Mouse (Mus musculus) spleen, postnatal 10 days (tissue): ENCODE data around the gene Tubb5.

Experiments
- DNase-seq, 2 experiments: peaks; one replicate each; pipeline ENCODE4 v3.0.0; 2021 to 2022; ENCODE audit warnings: low spot score in 2 of 2

Gene Tubb5

DNA sequence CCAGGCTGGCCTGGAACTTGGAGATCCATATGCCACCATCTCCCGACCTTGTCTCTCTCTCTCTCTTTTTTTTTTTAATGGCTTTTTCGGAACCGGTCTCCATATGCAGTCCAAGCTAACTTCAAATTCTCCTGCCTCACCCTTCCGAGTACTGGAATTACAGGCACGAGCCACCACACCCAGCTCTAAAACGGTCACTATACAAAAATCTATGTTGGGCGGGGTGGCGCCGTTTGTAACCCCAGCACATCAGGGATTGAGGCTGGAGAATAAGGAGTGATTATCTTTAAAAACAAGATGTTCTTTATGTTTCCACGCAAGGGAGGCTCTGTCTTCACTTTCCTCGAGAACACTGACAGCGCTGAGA, 22.7 kb upstream of the Tubb5 start:
- DNase-seq, result no peak

DNA sequence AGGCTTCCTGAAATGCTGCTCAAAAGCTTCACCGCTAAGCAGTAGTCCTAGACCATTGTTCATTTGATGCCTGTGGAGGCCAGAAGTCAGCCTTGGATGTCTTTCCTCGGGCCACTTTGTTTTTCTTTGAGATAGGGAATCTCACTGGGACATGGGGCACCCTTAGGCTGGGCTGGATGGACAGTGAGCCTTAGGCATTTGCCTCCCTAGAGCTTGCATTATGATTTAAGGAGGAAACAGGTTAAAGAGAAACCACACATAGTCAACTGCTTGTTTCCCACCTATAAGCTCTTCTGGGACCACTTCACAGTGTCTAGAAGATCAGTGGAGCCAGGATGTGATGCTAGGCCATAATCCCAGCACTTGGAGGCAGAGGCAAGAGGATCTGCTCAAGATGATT, 21.7 kb upstream of the Tubb5 start:
- DNase-seq, result no peak

DNA sequence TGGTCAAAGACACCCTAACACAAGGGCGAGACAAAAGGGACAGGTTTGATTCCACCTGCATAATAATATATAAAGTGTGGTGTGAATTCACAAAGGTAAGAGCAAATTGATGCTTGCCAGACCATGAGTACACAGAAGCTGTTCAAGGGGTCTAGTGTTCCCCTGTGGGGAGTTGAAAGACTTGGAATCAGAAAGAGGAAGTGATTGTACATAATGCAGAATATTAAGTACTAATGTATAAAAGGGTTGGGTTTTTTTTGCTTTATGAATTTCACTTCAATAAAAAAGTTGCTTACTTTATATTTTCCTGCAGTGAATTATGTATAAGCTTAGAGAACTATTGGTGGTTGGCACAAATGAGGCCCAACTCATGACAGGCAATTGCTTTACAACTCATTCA, 21.3 kb upstream of the Tubb5 start:
- DNase-seq, result no peak

DNA sequence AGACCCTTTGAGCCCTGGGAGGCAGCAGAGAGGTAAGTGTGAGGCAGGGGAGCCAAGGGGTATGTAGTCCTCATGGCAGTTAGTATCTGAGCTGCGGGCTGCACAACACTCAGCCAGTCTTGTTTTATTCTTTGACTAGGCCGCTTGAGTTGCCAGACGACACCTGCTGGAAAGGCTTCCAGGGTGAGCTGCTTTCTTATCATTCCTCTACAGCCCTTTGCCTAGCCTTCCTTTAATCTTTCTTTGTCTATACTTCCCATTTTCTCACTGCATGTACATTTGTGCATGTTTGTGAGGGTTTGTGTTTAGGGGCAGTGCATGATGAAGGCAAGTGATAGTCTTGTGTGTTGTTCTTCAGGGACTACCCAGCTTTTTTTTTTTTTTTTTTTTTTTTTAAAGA, 12.9 kb upstream of the Tubb5 start:
- DNase-seq, result no peak

DNA sequence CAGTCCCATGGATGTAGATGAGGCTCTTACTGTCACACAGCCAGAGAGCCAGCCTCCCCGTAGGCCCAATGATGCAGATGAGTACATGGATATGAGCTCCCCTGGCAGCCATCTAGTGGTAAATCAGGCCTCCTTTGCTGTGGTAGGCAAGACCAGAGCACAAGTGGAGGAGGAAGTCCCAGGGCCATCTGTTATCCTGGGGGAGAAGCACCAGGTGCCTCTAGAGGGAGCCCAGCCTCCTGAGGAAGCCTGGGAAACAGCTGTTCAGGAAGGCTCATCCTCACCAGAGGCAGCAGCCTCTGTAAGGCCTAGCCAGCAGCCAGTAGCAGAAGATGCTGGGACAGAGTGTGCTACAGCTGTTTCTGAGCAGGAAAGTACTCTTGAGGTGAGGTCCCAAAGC, 10.0 kb upstream of the Tubb5 start:
- DNase-seq, result no peak

DNA sequence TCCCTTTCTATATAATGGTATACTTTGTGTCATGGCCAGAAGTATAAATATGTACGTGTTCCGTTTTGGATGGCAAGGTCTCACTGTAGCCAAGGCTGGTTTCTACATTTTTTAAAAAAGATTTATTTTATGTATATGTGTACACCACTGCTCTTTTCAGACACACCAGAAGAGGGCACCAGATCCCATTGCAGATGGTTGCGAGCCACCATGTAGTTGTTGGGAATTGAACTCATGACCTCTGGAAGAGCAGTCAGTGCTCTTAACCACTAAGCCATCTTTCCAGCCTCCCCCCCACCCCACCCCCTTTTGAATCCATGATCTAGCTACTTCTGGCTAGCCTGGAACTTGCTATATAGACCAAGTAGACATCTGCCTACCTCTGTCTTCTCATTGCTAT, 5.4 kb upstream of the Tubb5 start:
- DNase-seq, result no peak

DNA sequence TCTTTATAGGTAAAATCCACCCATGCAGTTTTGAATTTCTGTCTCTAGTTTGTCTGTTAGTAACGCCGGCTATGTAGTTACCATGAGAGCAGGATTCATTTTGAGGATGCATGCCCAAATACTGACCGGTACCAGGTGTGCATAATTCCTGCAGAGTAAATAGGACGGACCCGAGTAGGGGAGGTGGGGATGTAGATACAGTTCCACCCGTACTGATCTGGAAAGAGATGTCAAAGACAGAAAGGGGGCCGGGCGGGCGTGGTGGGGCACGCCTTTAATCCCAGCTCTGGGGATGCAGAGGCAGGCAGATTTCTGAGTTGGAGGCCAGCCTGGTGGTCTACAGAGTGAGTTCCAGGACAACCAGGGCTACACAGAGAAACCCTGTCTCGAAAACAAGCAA, 3.9 kb upstream of the Tubb5 start:
- peak; percentile 49 for DNase-seq

DNA sequence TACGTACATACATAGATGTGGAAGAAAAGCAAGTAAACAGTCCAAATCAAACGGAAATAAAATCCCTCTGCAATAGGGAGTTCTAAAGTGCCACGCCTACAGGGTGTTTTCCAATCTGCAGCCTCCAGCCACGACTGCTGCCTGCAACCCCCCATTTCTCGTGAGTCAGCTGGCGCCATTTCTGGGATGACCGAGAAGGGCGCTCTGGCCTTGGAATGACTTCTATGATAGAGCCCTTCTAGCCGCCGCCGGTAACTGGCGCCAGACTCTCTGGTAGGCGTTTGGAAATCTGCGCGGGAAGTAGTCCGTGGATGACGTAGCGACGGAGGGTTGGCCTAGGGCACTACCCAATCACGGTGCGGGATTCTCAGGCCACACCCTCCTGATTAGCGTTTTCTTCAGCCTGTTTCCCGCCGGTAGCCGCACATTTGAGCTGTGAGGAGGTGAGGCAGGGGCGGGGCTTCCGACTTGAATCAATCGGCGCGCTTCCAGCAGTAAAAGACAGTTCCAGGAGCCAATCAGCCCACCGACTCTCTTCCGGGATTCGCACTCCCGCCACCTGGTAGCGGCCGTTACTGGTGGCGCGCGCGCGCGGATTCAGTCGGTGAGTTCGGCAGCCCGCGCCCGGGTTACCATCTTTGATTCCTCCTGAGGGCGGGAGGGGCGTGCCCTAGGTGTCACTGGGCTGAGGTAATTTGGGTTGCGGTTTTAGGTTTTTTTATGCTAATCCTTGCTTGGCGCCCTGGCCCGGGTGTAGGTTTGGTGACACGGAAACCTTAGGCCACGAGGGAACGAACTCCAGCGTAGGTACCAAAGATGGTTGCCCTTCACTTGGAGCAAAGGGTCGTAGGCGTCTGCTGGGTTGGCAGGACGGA, 3.2 kb upstream of the Tubb5 start, which contains the start of gene Mdc1:
Gene Mdc1, plus strand, starts transcription at position 440 of the 875 bp plus-strand sequence.
- peak; percentile 97 to 99 for DNase-seq

DNA sequence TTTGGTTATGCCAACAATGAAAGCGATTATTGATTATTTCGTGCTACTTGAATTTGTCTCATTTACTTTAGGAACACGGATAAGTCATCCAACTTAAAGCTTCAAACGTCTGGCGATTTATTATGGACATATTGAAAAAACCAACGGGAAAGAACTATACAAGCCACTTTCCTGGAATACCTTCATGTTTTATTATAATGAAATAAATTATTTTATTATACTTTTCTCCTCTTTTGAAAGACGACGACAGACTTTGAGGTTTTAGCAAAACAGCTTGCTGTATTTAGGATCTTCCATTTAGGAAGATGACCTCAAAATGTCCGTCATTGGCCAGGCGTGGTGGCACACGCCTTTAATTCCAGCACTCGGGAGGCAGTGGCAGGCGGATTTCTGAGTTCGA, 2.5 kb upstream of the Tubb5 start:
- DNase-seq, result no peak

DNA sequence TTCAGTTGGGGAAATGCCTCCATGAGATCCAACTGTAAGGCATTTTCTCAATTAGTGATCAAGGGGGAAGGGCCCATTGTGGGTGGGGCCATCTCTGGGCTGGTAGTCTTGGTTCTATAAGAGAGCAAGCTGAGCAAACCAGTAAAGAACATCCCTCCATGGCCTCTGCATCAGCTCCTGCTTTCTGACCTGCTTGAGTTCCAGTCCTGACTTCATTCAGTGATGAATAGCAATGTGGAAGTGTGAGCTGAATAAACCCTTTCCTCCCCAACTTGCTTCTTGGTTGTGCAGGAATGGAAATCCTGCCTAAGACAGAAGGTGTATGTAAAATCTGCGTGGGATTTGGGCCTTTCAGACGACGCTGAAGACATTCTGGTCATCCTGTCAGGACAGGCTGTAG, 896 bp upstream of the Tubb5 start:
- peak; percentile 54 to 65 for DNase-seq

DNA sequence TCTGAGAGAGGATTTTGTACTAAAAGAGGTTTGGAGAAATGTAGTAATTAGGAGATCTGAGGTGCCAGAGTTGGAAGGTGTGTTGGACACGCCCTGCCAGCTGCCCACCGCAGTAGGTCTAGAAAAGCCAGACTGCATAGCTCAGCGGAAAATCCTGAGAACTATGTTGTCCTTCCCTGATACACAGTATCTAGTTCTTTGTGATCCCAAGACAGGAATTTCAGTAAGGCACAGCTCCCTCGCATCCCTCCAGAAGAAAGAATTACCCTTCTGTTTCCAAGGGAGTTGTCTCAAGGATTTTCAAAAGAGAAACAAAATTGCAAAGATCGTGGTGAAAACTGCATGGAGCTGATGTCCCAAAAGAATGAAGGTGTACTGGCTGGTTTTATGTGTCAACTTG, 464 bp upstream of the Tubb5 start:
- DNase-seq, result peak; percentile 43 to 57

DNA sequence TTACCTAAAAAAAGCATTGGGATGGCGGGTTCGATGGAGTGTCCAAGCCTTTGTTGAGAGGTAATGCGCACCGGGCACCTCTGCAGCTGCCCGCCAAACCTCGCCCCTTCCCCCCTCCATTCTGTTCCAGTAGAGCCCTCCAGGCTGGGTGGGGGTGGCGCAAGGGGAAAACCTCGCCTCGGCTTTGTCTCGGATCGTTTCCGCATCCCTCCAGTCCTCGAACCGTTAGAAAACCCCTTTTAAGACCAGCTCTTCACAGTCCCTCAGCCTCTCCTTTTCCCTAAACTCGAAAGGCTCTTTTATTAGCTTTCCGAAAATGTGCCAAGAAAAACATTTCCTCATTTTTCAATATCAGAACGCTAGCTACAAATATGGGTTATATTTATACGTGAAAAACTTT, 619 bp downstream of the Tubb5 start:
- DNase-seq, result peak; percentile 63 to 69

DNA sequence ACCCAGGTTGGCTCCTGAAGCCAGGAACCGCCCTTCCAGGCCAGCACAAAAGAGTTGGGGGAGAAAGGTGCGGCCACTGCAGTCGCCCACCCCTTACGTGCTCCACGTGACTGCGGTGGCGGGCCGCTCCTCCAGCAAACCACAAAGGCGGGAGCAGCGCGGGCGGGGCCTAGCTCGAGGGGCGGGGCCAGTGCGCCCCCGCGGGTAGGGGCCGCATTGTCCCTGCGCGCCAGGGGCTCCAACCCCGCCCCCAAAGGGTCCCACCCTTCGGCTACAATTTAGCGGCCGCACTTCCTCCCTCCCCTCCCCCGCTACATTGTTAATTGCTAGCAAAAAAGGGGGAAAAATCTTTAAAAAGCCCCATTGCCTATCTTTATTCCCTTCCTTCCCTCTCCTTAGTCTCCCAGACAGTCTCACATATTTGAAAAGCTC, 1.1 kb downstream of the Tubb5 start:
- peak; percentile 84 to 89 for DNase-seq

DNA sequence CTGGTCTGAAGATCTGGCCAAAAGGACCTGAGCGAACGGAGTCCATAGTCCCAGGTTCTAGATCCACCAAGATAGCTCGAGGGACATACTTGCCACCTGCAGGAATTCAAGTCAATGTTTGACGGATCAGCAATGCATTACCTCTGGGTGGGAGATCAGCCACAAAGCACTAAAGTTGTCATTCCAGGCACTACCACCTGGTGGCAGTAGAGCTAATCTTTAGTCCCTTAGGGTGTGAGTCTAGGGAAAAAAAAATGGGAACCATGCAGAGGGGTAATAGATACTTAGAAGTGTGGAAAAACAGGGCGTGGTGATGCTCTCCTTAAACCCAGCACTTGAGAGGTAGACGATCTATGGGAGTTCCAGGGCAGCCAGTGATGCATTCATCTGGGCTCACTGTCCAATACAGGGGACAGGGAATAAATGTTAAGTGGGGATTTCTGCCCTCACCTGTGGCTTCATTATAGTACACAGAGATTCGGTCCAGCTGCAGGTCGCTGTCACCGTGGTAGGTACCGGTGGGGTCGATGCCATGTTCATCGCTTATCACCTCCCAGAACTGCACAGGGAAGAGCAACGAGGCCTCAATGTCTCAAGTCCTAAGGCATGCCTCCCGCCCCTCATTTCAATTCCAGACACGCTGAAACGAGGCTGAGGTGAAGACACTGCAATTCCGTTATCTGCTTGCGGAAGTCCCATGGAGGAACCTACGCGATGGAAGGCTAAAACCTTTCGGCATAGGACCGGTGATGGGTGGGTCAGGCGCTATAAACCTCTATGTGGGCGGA, 1.7 kb downstream of the Tubb5 start:
- DNase-seq, result peak; percentile 83 to 88

DNA sequence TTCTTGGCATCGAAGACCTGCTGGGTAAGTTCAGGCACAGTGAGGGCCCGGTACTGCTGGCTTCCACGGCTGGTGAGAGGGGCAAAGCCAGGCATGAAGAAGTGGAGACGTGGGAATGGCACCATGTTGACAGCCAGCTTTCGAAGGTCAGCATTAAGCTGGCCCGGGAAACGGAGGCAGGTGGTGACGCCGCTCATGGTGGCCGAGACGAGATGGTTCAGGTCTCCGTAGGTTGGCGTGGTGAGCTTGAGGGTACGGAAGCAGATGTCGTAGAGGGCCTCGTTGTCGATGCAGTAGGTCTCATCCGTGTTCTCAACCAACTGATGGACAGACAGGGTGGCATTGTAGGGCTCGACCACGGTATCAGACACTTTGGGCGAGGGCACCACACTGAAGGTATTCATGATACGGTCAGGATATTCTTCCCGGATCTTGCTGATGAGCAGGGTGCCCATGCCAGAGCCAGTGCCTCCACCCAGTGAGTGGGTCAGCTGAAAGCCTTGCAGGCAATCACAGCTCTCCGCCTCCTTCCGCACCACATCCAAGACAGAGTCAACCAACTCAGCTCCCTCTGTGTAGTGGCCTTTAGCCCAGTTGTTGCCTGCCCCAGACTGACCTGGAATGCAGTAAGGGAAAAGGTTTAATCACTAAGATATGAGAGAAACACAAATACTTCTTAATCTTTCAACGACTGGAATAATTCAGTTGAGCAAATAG, 2.5 kb downstream of the Tubb5 start:
- DNase-seq, result peak in 1 of 2 experiments; percentile 32

DNA sequence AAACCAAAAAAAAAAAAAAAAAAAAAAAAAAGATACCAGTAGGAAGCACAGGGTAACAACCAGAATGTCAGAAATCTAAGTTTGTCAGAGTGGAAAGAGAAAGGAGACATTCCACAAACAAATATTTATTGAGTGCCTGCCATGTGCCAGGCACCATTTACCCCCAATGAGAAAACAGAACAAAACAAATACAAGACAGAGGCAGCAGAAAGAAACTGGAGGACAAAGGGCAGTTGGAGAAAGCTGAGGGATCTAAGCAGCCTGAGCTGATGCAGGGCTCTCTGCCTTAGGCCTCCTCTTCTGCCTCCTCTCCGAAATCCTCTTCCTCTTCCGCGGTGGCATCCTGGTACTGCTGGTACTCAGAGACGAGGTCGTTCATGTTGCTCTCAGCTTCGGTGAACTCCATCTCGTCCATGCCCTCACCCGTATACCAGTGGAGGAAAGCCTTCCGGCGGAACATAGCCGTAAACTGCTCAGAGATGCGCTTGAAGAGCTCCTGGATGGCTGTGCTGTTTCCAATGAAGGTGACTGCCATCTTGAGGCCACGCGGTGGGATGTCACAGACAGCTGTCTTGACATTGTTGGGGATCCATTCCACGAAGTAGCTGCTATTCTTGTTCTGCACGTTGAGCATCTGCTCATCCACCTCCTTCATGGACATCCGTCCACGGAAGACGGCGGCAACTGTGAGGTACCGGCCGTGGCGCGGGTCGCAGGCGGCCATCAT, 3.2 kb downstream of the Tubb5 start:
- peak in 1 of 2 experiments; percentile 34 for DNase-seq

DNA sequence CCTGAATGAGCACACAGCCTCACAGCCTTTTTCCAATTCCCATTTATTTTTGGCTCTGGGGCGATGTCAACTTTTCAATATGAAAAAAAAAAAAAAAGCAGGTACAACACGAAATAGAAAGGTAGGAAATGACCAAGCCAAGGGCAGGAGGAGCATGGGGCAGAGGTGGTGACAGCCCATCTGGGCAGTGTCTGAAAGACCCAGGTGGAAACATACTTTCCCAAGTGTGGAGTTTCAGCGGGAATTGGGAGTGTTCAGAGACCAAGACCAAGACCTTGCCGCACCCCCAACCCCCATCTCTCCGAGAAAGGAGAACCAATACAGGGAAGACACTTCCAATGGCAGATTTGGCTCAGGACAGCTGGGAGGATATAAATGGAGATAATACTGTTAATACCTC, 4.2 kb downstream of the Tubb5 start:
- DNase-seq, result no peak

DNA sequence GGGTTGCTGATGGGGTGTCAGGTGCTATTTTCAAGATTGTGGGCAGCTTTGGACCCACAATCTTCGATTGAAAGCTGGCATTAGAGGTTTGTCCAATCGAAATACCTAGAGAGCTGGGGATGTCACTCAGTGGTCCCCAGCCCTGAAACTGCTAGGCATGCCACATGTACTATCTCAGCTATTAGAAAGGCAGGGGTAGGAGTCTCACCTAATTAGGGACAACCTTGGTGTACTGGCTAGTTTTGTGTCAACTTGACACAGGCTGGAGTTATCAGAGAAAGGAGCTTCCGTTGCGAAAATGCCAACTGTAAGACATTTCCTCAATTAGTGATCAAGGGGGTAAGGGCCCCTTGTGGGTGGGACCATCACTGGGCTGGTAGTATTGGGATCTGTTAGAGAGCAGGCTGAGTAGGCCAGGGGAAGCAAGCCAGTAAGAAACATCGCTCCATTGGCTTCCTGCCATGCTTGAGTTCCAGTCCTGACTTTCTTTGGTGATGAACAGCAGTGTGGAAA, 4.8 kb downstream of the Tubb5 start:
- DNase-seq, result no peak

DNA sequence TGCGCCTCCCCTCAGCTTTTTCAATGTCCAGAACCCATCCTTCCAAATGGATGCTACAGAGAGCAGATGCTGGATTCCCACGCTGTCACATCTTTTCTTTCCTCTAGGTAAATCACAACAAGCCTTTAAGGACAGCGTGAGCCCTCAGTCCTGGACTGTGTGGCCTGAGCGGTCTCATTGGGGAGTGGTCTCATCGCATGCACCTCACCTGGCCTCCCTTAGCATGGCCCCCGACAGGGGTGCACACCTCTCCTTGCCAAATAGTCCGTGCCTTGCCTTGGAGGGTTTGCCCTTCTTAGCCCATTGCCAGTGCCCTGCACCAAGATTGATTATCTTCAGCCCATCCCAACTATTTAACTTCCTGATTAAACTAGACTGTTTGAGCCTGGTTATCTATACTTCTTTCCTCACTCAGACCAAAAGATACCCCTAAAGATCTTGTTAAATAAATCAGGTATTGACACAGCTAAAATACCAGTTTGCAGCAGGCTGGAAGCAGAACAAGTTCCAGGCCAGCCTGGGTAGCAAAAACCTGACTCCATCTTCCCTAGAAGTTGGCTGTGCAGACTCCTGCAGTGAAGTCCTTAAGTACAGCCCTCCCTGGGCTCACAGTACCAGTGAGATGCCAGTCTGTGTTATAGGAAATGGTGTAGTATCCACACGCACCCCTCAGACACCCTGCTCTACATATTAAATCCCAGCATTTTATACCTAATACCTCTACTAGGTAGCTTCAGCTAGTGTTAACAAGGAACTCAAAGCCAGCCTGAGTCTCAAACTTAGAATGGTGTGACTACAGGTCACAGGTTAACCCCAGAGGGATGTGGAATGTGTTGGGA, 5.5 kb downstream of the Tubb5 start:
- DNase-seq, result no peak

DNA sequence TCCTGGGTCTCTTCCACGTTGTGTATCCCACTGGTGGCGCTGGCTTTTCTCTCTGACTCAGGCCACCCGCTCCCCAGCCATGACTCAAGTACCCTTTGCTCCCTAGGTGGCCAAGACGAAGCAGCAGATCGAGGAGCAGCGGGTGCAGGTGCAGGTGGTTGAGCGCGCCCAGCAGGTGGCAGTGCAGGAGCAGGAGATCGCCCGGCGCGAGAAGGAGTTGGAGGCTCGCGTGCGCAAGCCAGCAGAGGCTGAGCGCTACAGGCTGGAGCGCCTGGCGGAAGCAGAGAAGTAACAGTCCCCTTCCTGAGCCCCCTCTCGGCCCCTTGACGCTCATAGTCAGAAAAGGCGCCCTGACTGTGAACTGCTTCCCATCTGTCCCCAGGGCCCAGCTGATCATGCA, 8.4 kb downstream of the Tubb5 start:
- peak; percentile 87 to 95 for DNase-seq
